Mouse (Mus musculus) megakaryocyte, embryonic 14.5 days (primary cell): ENCODE results near the gene Rasgrf2. TPM values are rescaled to one million over a fixed set of nuclear protein-coding genes. Genes with fewer than 3 reads are reported as not detected.

Experiments
- H3K27me3 ChIP-seq: replicated peaks from 2 replicates; pipeline ENCODE3; 2012; ENCODE audit warnings: inconsistent platforms
- H3K36me3 ChIP-seq: replicated peaks from 2 replicates; pipeline ENCODE3; 2012; ENCODE audit warnings: low read length, inconsistent platforms, mixed read lengths
- H3K4me1 ChIP-seq: 2 replicates; pipeline ENCODE4 v1.6.1; 2012; ENCODE audit warnings: inconsistent platforms
- H3K4me3 ChIP-seq: replicated peaks from 2 replicates; pipeline ENCODE3; 2012; ENCODE audit warnings: moderate library complexity, mild to moderate bottlenecking, inconsistent platforms
- H3K9me3 ChIP-seq: 2 replicates; pipeline ENCODE4 v1.6.1; 2012; ENCODE audit warnings: inconsistent platforms
- FLI1 ChIP-seq: IDR thresholded peaks from 2 replicates; pipeline ENCODE4 v1.6.1; 2012; ENCODE audit warnings: low read length, inconsistent platforms, mixed read lengths
- GATA1 ChIP-seq: IDR thresholded peaks from 3 replicates; pipeline ENCODE4 v1.6.1; 2012; ENCODE audit warnings: mixed read lengths, low read length, inconsistent platforms, borderline replicate concordance
- polyA plus RNA-seq: library from polyadenylated mRNA; stranded (reverse); fragments of >175 nt; gene quantifications from 2 replicates; pipeline ENCODE4 v1.2.3, GENCODE M21; 2012; ENCODE audit warnings: low replicate concordance; ENCODE audit not compliant: insufficient read depth

Gene Rasgrf2
- polyA plus RNA-seq, 1 experiment = 0.70 TPM

DNA sequence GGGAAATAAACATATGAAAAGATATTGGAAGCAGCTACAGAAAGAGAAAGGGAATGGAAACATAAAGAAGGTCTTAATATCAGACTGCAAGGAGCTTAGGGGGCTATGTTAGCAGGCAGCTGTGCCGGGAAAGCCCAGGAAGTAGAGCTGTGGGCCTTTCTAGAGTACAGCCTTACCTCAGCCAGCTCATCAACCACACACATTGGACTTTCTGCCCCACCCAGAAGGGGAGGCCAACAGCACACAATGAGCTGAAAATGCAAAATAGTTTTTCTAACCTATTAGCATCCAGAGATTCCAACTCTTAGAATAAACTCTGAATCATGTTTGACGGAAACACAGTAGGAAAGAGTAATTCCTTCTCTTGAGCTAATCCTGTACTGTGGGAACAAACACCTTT lies 154.9 kb downstream of the Rasgrf2 start:
- Histone ChIP-seq H3K36me3 (no peaks in the 10 kb centered on the region), H3K4me3 (no peak overlapping the region), H3K9me3 (no peaks in the 10 kb centered on the region), H3K4me1 (no peaks in the 10 kb centered on the region), H3K27me3 (no peaks in the 10 kb centered on the region)
- TF ChIP-seq GATA1 (no peak), FLI1 (no peak)

DNA sequence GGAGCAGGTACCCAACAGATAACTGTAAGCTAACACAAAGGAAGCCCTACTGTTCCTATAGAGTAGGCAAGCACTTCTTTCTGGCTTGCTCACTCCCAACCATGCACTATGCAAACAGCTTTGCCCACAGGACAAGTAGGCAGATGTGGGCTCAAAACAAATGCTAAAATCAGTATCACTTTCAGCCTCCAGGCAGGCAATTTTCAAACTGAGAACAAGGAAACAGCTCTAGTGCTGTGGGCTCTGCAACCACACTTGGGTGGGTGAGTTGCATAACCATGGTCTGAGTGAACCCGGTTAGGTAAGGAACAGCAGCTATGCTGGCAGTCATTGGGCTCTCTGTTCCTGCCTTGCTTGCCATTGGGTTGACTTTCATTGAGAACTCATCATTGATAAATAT lies 157.3 kb downstream of the Rasgrf2 start:
- TF ChIP-seq FLI1 (no peak), GATA1 (no peak)

DNA sequence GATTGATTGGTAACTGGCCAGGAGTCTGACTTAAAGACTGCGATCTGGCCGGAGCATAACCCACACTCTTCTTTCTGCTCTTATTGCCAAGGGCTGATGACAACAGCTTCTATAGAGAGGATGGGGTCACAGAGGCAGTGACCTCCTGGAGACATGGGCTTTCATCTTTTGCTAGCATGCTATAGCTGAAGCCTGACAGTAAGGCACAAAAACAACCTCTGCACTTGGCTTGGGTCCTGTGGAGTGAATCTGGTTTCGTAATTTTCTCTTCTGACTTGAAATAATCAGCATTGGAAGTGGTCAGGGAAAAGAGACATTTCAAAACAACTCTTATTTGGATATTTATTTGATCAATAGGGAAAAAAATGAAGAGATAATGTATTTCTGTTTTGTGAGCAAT lies 160.2 kb downstream of the Rasgrf2 start:
- Histone ChIP-seq H3K36me3 (no peaks in the 10 kb centered on the region), H3K27me3 (no peaks in the 10 kb centered on the region), H3K9me3 (no peaks in the 10 kb centered on the region), H3K4me1 (no peaks in the 10 kb centered on the region), H3K4me3 (no peak overlapping the region)
- no peak for TF ChIP-seq FLI1
- no peak for TF ChIP-seq GATA1

More for the DNA sequence above, 157.3 kb downstream of the Rasgrf2 start:
- Histone ChIP-seq H3K4me3 (no peak overlapping the region), H3K36me3 (no peaks in the 10 kb centered on the region), H3K27me3 (no peaks in the 10 kb centered on the region), H3K9me3 (no peaks in the 10 kb centered on the region), H3K4me1 (no peaks in the 10 kb centered on the region)

DNA sequence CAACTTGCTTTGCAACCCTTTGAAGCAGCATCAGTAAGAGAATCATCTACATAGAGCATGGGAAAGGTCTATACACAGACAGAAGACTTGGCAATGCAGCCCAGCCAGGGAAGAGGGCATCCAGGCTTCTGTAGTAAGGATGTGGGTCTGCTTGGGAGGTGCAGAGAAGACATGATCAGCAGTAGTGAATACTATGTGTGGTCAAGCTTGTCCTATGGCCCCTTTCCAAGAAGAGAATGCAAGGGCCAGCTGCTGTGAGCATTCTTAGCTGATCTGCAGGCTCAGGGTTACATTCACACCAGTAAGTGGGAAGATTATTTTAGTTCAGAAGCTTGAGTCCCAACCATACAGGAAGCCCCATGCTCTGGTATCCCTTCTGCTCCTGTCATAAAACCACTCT lies 175.0 kb downstream of the Rasgrf2 start:
- Histone ChIP-seq H3K36me3 (no peaks in the 10 kb centered on the region), H3K27me3 (no peaks in the 10 kb centered on the region), H3K4me3 (no peak overlapping the region), H3K9me3 (peaks cover 8% of the 10 kb centered on the region; the same call in 1 of the 2 replicates), H3K4me1 (no peaks in the 10 kb centered on the region)
- TF ChIP-seq FLI1 (no peak), GATA1 (no peak)

DNA sequence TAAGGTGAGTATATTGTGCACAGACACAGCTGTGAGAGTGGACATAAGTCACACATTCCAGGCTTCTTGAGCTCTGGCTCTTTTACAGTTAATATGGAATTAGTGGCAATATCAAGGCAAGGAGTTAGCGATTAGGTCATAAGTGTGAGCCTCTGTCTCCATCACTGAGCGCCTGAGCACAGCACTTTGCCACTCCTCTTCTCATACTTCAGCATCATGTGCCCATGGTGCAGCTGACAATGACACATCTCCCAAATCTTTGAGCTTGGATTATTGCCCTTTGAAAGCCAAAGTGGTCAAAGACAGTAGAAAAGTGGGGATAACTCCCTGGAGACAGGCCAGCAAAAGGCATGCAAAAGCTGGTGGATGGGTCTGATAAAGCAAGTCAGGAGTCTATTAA lies 175.8 kb downstream of the Rasgrf2 start:
- Histone ChIP-seq H3K4me3 (no peak overlapping the region), H3K27me3 (no peaks in the 10 kb centered on the region), H3K9me3 (peaks cover 8% of the 10 kb centered on the region; the same call in 1 of the 2 replicates), H3K36me3 (no peaks in the 10 kb centered on the region), H3K4me1 (no peaks in the 10 kb centered on the region)
- TF ChIP-seq FLI1 = no peak
- TF ChIP-seq GATA1 = no peak

DNA sequence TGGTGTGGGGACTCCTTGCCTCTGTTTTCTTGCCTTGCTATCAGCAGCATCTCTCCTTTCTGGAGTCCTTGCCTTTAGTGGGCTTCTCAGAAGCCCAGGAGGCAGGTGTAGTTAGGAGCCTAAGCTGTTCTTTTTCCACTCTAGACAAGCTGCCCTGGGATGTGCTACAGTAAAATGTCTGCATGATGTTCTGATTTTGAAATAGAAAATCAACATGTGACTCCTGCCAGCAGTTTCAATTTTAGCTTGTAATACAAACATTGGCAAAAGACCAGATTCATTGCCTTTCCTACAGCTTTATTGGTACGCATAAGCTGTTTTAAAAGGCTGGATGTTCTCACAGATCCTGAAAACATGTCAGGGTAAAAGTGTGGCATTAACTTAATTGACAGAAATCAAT lies 176.3 kb downstream of the Rasgrf2 start:
- Histone ChIP-seq H3K9me3 (peaks cover 8% of the 10 kb centered on the region; the same call in 1 of the 2 replicates), H3K4me1 (no peaks in the 10 kb centered on the region), H3K27me3 (no peaks in the 10 kb centered on the region), H3K4me3 (no peak overlapping the region), H3K36me3 (no peaks in the 10 kb centered on the region)
- no peak for TF ChIP-seq GATA1
- TF ChIP-seq FLI1 = no peak

DNA sequence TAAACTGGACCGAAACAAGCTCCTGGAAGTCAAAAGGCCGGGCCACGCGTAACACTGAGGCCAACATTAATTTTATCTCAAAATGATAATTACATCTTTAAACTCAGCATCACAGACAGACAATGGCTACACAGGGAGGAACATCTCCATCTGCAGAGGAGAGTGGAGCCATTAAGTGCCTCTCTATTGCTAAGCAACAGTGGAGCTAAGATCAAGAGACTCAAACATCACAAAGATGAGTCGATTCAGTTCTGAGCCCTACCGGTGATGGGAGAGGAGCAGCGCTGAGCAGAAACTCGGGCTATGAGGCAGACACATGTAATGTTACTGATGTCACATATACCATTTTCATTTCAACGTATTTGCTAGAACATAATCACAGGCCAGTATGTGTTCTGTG lies 191.3 kb downstream of the Rasgrf2 start:
- H3K27me3 ChIP-seq = peaks cover 1% of the 10 kb centered on the region
- no peaks in the 10 kb centered on the region for H3K36me3 ChIP-seq
- no peak overlapping the region for H3K4me3 ChIP-seq
- no peaks in the 10 kb centered on the region for H3K4me1 ChIP-seq
- H3K9me3 ChIP-seq = no peaks in the 10 kb centered on the region
- TF ChIP-seq FLI1 = no peak
- TF ChIP-seq GATA1 = no peak

DNA sequence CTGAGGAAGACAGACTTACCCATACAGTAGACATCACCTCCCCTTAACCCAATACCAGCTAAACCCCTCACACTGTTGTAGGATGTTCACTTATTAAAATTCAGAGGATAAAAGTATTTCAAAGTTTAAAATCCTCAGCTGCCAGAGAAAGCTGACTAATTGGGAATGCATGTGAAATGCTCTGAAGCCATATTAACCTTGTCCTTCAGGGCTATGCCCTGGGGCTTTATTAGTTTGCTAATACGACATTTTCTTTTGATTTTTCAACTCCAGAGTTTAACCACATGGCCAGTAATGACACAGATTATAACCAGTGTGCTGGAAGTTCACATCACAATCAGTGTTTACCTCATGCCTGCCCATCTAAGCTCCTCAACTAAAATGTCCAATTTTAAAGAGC lies 192.6 kb downstream of the Rasgrf2 start:
- peaks cover 1% of the 10 kb centered on the region for H3K27me3 ChIP-seq
- no peak for TF ChIP-seq GATA1
- H3K4me1 ChIP-seq = no peaks in the 10 kb centered on the region
- H3K4me3 ChIP-seq = no peak overlapping the region
- no peaks in the 10 kb centered on the region for H3K9me3 ChIP-seq
- no peaks in the 10 kb centered on the region for H3K36me3 ChIP-seq

DNA sequence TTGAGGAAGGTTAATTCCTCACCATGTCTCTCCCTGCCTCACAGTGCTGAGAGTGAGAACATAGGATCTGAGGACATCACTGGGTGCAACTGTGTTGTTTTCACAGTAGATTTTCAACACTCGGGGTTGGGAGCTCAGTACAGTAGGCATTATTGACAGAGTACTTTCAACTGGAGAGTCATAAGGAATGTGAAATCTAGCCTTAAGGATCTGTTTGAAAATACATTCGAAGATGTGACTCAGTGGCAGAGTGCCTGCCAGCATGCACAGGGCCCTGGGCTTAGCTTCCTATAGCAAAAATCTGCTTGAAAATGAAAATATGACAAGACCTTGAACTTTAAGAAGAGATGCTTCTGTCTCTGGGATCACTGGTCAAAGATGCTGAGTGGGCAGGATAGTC lies 194.2 kb downstream of the Rasgrf2 start:
- H3K4me3 ChIP-seq = no peak overlapping the region
- TF ChIP-seq GATA1 = no peak
- no peak for TF ChIP-seq FLI1
- no peaks in the 10 kb centered on the region for H3K9me3 ChIP-seq
- peaks cover 3% of the 10 kb centered on the region for H3K27me3 ChIP-seq
- no peaks in the 10 kb centered on the region for H3K36me3 ChIP-seq
- H3K4me1 ChIP-seq = no peaks in the 10 kb centered on the region

DNA sequence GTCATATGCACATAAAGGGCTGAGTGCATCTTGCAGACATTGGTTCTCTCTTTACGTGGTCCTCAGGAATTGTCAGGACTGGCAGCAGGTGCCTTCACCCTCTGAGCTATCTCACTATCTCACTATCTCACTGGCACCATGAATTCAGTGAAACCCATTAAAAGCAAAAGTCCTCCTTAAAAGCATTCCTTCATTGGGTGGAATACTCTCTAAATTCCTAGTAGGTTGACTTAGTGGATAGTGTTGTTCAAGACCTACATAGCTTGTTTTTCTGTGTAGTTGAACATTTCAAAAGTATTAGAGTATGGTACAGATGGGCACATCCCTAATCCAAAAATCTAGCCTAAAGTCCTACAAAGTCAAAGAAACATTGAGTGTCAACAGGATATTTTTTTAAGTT lies 199.3 kb downstream of the Rasgrf2 start:
- no peaks in the 10 kb centered on the region for H3K4me1 ChIP-seq
- H3K27me3 ChIP-seq = peaks cover 3% of the 10 kb centered on the region
- H3K4me3 ChIP-seq = no peak overlapping the region
- TF ChIP-seq FLI1 (no peak), GATA1 (no peak)
- no peaks in the 10 kb centered on the region for H3K36me3 ChIP-seq
- no peaks in the 10 kb centered on the region for H3K9me3 ChIP-seq

DNA sequence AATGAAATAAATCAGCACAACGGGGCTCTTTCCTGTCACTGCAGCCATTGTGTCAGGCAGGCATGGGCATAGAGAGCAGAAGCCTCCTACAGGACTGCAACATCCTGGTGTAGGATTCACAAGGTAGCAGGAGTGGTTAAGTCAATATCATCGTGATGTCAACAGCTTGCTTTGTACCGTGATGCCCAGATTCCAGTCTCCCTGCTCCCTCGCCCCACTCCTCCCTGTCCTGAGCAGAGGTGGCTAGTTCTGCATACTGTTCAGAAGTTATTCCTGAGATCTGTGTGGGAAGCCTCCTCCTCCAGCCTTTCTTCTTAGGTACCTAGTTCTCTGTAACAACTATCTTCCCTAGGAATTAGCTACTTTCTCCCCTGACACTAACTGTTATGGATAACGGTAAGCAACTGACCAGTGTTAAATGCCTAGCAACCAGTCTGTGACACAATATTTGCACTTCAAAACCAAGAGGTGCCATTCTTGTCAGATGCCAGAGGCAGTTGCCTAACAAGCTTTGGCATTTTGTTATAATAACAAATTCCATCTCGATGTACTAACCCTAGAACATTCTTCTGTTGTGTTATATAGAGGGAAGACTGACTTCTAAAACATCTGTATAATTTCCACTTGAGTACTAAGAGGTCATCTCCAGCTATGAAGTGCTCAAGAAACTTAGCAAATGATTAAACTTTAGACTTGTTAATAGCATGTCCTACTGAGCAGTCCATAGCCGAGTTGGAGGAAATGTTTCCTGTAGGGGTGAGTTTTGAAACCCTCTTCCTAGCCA lies 201.3 kb downstream of the Rasgrf2 start:
- peaks cover 3% of the 10 kb centered on the region for H3K27me3 ChIP-seq
- no peaks in the 10 kb centered on the region for H3K4me1 ChIP-seq
- no peaks in the 10 kb centered on the region for H3K36me3 ChIP-seq
- H3K4me3 ChIP-seq = peak overlapping the region; percentile 47
- TF ChIP-seq FLI1 = no peak
- TF ChIP-seq GATA1 = no peak
- H3K9me3 ChIP-seq = no peaks in the 10 kb centered on the region
